Mouse (Mus musculus): ENCODE results near the gene Olfr484.
"Not testable (repeated sequence)": the region's sequence is repeated elsewhere in the genome, so short reads cannot be mapped to it uniquely, and the experiment has no call there.

Olfr484 gene

GRCm38 (mm10) chr7:108127349-108127748 lies at the start of gene Olfr484:
Olfr484 (minus strand) TSS chr7:108127449.
- no peak for DNase-seq

- not testable (repeated sequence) for DNase-seq
These were observed 45.4 kb upstream of the Olfr484 start, which contains the start of gene Olfr486 for GRCm38 (mm10) chr7:108172642-108173041. Olfr486 (minus strand) TSS chr7:108172742.

- DNase-seq, result no peak
These were observed 32.5 kb upstream of the Olfr484 start, which contains the start of gene Olfr485 for GRCm38 (mm10) chr7:108159771-108160170. Olfr485 (minus strand) TSS chr7:108159871.

- no peak for DNase-seq
These were observed 5.8 kb downstream of the Olfr484 start for GRCm38 (mm10) chr7:108121416-108121815.

- no peak for DNase-seq
These were observed 6.6 kb downstream of the Olfr484 start for GRCm38 (mm10) chr7:108120681-108121080.

GRCm38 (mm10) chr7:108100549-108100948 lies 26.7 kb downstream of the Olfr484 start, which contains the start of gene Olfr483:
Olfr483 (plus strand) TSS chr7:108100849.
- DNase-seq, result no peak

GRCm38 (mm10) chr7:108097486-108097885 lies 29.8 kb downstream of the Olfr484 start, which contains the start of gene Olfr482:
Olfr482 (minus strand) TSS chr7:108097586.
- DNase-seq, result no peak

GRCm38 (mm10) chr7:108079555-108079954 lies 47.7 kb downstream of the Olfr484 start, which contains the start of gene Olfr481:
Olfr481 (plus strand) TSS chr7:108079855.
- no peak for DNase-seq
